Mouse (Mus musculus): ENCODE results near the gene Rpl29.

- TF ChIP-seq CTCF (IDR thresholded peaks at IDR 0.05; ENCODE audit: control insufficient read depth, insufficient read depth, low read length) (no peak), POLR2A (IDR thresholded peaks at IDR 0.05; ENCODE audit: borderline replicate concordance, control insufficient read depth, low read depth, low read length) (no peak)
These were observed 35.7 kb downstream of the Rpl29 start for GRCm38 (mm10) chr9:106464751-106465541.
